Mouse (Mus musculus): ENCODE measurements around the gene Bcar1. TPM values are rescaled to one million over a fixed set of nuclear protein-coding genes. Genes with fewer than 3 reads are reported as not detected.
A peak's percentile ranks its signal among the peaks of the same experiment; 100 is the strongest.

The Bcar1 gene
- polyA plus RNA-seq, 1 experiment from 2014 or later: 61.5 TPM

- Histone ChIP-seq H3K27ac (no peak overlapping the region), H3K4me1 (peaks cover 9% of the 10 kb centered on the region; the same call in 1 of the 2 replicates), H3K4me3 (no peak overlapping the region), H3K9me3 (no peaks in the 10 kb centered on the region), H3K4me2 (replicated peaks) (no peak overlapping the region), H3K27me3 (replicated peaks) (no peaks in the 10 kb centered on the region), H3K9ac (no peak overlapping the region), H3K36me3 (peaks cover 24% of the 10 kb centered on the region)
- WGBS: 76% methylated on average over 4 of the region's 4 CpGs
- no peak for ATAC-seq (ENCODE audit: low FRiP score, low read depth)
Measured at GRCm38 (mm10) chr8:111765616-111766015, 22.0 kb upstream of the Bcar1 start.

GRCm38 (mm10) chr8:111765096-111765495, 21.5 kb upstream of the Bcar1 start:
- Histone ChIP-seq H3K4me2 (replicated peaks) (no peak overlapping the region), H3K9ac (no peak overlapping the region), H3K4me3 (no peak overlapping the region), H3K27ac (no peak overlapping the region), H3K27me3 (replicated peaks) (no peaks in the 10 kb centered on the region), H3K4me1 (peaks cover 7% of the 10 kb centered on the region; the same call in 1 of the 2 replicates), H3K9me3 (no peaks in the 10 kb centered on the region), H3K36me3 (peaks cover 24% of the 10 kb centered on the region)
- WGBS: 95% methylated on average over 9 of the region's 9 CpGs
- no peak for ATAC-seq (ENCODE audit: low FRiP score, low read depth)

GRCm38 (mm10) chr8:111760708-111761107, 17.1 kb upstream of the Bcar1 start:
- H3K4me3 ChIP-seq: no peak overlapping the region
- no peak overlapping the region for H3K27ac ChIP-seq
- ATAC-seq (ENCODE audit: low FRiP score, low read depth): no peak
- H3K9ac ChIP-seq: no peak overlapping the region
- H3K27me3 ChIP-seq (replicated peaks): no peaks in the 10 kb centered on the region
- no peaks in the 10 kb centered on the region for H3K9me3 ChIP-seq
- H3K4me1 ChIP-seq: no peaks in the 10 kb centered on the region
- WGBS: 79% methylated on average over 13 of the region's 13 CpGs
- H3K36me3 ChIP-seq: peaks cover 4% of the 10 kb centered on the region
- H3K4me2 ChIP-seq (replicated peaks): no peak overlapping the region

- no peak overlapping the region for H3K27ac ChIP-seq
- no peak for ATAC-seq (ENCODE audit: low FRiP score, low read depth)
- H3K36me3 ChIP-seq: no peaks in the 10 kb centered on the region
- no peak overlapping the region for H3K4me2 ChIP-seq (replicated peaks)
- H3K9me3 ChIP-seq: no peaks in the 10 kb centered on the region
- H3K27me3 ChIP-seq (replicated peaks): no peaks in the 10 kb centered on the region
- H3K9ac ChIP-seq: no peak overlapping the region
- H3K4me1 ChIP-seq: 0 out of 2 replicates have a peak, but pooled peaks cover 2% of the 10 kb centered on the region
- WGBS: 86% methylated on average over 5 of the region's 5 CpGs
- no peak overlapping the region for H3K4me3 ChIP-seq
Measured at GRCm38 (mm10) chr8:111758817-111759216, 15.2 kb upstream of the Bcar1 start.

GRCm38 (mm10) chr8:111757599-111757998, 14.0 kb upstream of the Bcar1 start:
- Histone ChIP-seq H3K36me3 (no peaks in the 10 kb centered on the region), H3K4me2 (replicated peaks) (no peak overlapping the region), H3K4me1 (0 out of 2 replicates have a peak, but pooled peaks cover 4% of the 10 kb centered on the region), H3K4me3 (no peak overlapping the region), H3K27me3 (replicated peaks) (no peaks in the 10 kb centered on the region), H3K9ac (no peak overlapping the region), H3K9me3 (no peaks in the 10 kb centered on the region), H3K27ac (no peak overlapping the region)
- ATAC-seq (ENCODE audit: low FRiP score, low read depth): no peak
- WGBS: 92% methylated on average over 9 of the region's 9 CpGs

- no peak for ATAC-seq (ENCODE audit: low FRiP score, low read depth)
- H3K9me3 ChIP-seq: no peaks in the 10 kb centered on the region
- no peak overlapping the region for H3K9ac ChIP-seq
- H3K4me2 ChIP-seq (replicated peaks): no peak overlapping the region
- no peak overlapping the region for H3K27ac ChIP-seq
- H3K4me1 ChIP-seq: 0 out of 2 replicates have a peak, but pooled peaks cover 4% of the 10 kb centered on the region
- H3K36me3 ChIP-seq: no peaks in the 10 kb centered on the region
- WGBS: 92% methylated on average over 6 of the region's 6 CpGs
- H3K27me3 ChIP-seq (replicated peaks): no peaks in the 10 kb centered on the region
- H3K4me3 ChIP-seq: no peak overlapping the region
Measured at GRCm38 (mm10) chr8:111754736-111755135, 11.1 kb upstream of the Bcar1 start.

- ATAC-seq (ENCODE audit: low FRiP score, low read depth): no peak
Measured at GRCm38 (mm10) chr8:111754088-111754487, 10.5 kb upstream of the Bcar1 start.

GRCm38 (mm10) chr8:111748766-111749165, 5.2 kb upstream of the Bcar1 start:
- Histone ChIP-seq H3K27me3 (replicated peaks) (no peaks in the 10 kb centered on the region), H3K36me3 (no peaks in the 10 kb centered on the region), H3K4me3 (no peak overlapping the region), H3K9me3 (no peaks in the 10 kb centered on the region), H3K27ac (no peak overlapping the region), H3K4me1 (peaks cover 23% of the 10 kb centered on the region), H3K9ac (no peak overlapping the region), H3K4me2 (replicated peaks) (no peak overlapping the region)
- ATAC-seq (ENCODE audit: low FRiP score, low read depth): no peak
- WGBS: 61% methylated on average over 6 of the region's 6 CpGs

More at GRCm38 (mm10) chr8:111754088-111754487, 10.5 kb upstream of the Bcar1 start:
- Histone ChIP-seq H3K27me3 (replicated peaks) (no peaks in the 10 kb centered on the region), H3K9me3 (no peaks in the 10 kb centered on the region), H3K4me3 (no peak overlapping the region), H3K4me2 (replicated peaks) (no peak overlapping the region), H3K27ac (no peak overlapping the region), H3K36me3 (no peaks in the 10 kb centered on the region), H3K4me1 (0 out of 2 replicates have a peak, but pooled peaks cover 4% of the 10 kb centered on the region), H3K9ac (no peak overlapping the region)
- WGBS: 52% methylated on average over 2 of the region's 2 CpGs

- no peak overlapping the region for H3K9ac ChIP-seq
- H3K27ac ChIP-seq: no peak overlapping the region
- H3K4me3 ChIP-seq: no peak overlapping the region
- ATAC-seq (ENCODE audit: low FRiP score, low read depth): no peak
- WGBS: 84% methylated on average over 8 of the region's 8 CpGs
- H3K9me3 ChIP-seq: no peaks in the 10 kb centered on the region
- peaks cover 22% of the 10 kb centered on the region for H3K4me1 ChIP-seq
- H3K27me3 ChIP-seq (replicated peaks): no peaks in the 10 kb centered on the region
- no peaks in the 10 kb centered on the region for H3K36me3 ChIP-seq
- H3K4me2 ChIP-seq (replicated peaks): no peak overlapping the region
Measured at GRCm38 (mm10) chr8:111747866-111748649, 4.4 kb upstream of the Bcar1 start.

- H3K9me3 ChIP-seq: no peaks in the 10 kb centered on the region
- H3K27ac ChIP-seq: no peak overlapping the region
- no peak overlapping the region for H3K4me3 ChIP-seq
- 78% methylated on average over 13 of the region's 13 CpGs for WGBS
- no peaks in the 10 kb centered on the region for H3K36me3 ChIP-seq
- H3K4me1 ChIP-seq: peaks cover 33% of the 10 kb centered on the region
- H3K4me2 ChIP-seq (replicated peaks): no peak overlapping the region
- ATAC-seq (ENCODE audit: low FRiP score, low read depth): no peak
- H3K9ac ChIP-seq: no peak overlapping the region
- H3K27me3 ChIP-seq (replicated peaks): no peaks in the 10 kb centered on the region
Measured at GRCm38 (mm10) chr8:111746582-111747465, 3.2 kb upstream of the Bcar1 start.

GRCm38 (mm10) chr8:111745591-111746418, 2.2 kb upstream of the Bcar1 start:
- H3K36me3 ChIP-seq: no peaks in the 10 kb centered on the region
- H3K4me3 ChIP-seq: no peak overlapping the region
- H3K4me2 ChIP-seq (replicated peaks): peak overlapping the region; percentile 51
- peaks cover 43% of the 10 kb centered on the region for H3K4me1 ChIP-seq
- 6% methylated on average over 23 of the region's 23 CpGs for WGBS
- no peak overlapping the region for H3K27ac ChIP-seq
- H3K27me3 ChIP-seq (replicated peaks): no peaks in the 10 kb centered on the region
- peak; percentile 54 for ATAC-seq (ENCODE audit: low FRiP score, low read depth)
- H3K9ac ChIP-seq: 0 out of 2 replicates have a peak overlapping the region, but pooled peaks have one; percentile 21
- H3K9me3 ChIP-seq: no peaks in the 10 kb centered on the region

All from neural tube, embryonic 12.5 days (tissue).